Mouse (Mus musculus): ENCODE measurements around the gene Cyp2a5.
"Not testable (repeated sequence)": the region's sequence is repeated elsewhere in the genome, so short reads cannot be mapped to it uniquely, and the experiment has no call there.

GRCm38 (mm10) chr7:26850063-26850462 is 15.0 kb downstream of the Cyp2a5 start:
- not testable (repeated sequence) for TF ChIP-seq TAL1, GATA1 (IDR thresholded peaks at IDR 0.05; ENCODE audit: low read length)
